Mouse (Mus musculus): Measurements from ENCODE around the gene Olfr809. TPM values are rescaled to one million over a fixed set of nuclear protein-coding genes. Genes with fewer than 3 reads are reported as not detected.

Gene Olfr809
- polyA plus RNA-seq (2015; fragmentation: Nextera tagmentation; extraction: Ambion mirVana) = not detected in 2 replicates

DNA sequence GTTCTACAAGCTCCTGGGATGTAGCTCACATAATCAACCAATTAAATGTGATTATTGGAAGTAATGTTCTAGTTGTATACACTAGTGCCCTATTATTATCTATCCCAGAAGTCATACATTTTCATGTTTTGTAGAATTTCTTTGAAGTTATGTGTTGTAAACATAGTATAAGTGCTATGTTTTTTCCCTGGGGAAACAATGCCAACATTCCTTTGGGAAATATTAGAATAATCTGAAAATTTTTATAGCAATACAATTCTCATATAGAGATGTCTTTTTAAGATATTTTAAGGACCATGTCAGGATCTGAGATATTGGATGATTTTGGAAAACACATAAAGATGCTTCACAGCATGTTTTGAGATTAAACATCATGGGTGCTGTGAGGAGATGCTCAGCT lies at the start of gene Olfr809:
TSS of gene Olfr809 (plus strand) at position 301 of the 400 bp plus-strand sequence.
- Histone ChIP-seq H3K36me3 (ENCODE audit: insufficient read depth, low read length) (no peaks in the 10 kb centered on the region), H3K9ac (ENCODE audit: low read depth, low read length) (no peak within 1 kb of the TSS), H3K27me3 (ENCODE audit: insufficient read depth, low read length) (no peaks in the 10 kb centered on the region), H3K4me1 (replicated peaks; ENCODE audit: insufficient read depth, low read length) (no peaks in the 10 kb centered on the region), H3K27ac (no peak within 1 kb of the TSS), H3K9me3 (replicated peaks; ENCODE audit: low read length) (no peaks in the 10 kb centered on the region), H3K4me3 (replicated peaks; ENCODE audit: low read depth, low read length) (no peak within 1 kb of the TSS), H3K4me2 (ENCODE audit: low read length) (no peak within 1 kb of the TSS)
- no peak for ATAC-seq (replicated peaks; ENCODE audit: low FRiP score, low read depth)
- DNase-seq (ENCODE audit: low spot score) = no peak
- no peak for TF ChIP-seq CTCF (IDR thresholded peaks at IDR 0.05; ENCODE audit: low read depth)

GRCm38 (mm10) chr10:129729275-129729674 lies 45.2 kb upstream of the Olfr809 start, which contains the start of gene Olfr805:
TSS of gene Olfr805 (minus strand) at chr10:129729375.
- no peak within 1 kb of the TSS for H3K9ac ChIP-seq (ENCODE audit: low read depth, low read length)
- H3K4me3 ChIP-seq (replicated peaks; ENCODE audit: low read depth, low read length) = no peak within 1 kb of the TSS
- no peak within 1 kb of the TSS for H3K27ac ChIP-seq
- no peak for TF ChIP-seq CTCF (IDR thresholded peaks at IDR 0.05; ENCODE audit: low read depth)
- ATAC-seq (replicated peaks; ENCODE audit: low FRiP score, low read depth) = no peak
- DNase-seq (ENCODE audit: low spot score) = no peak
- WGBS = 94% methylated on average over 2 of the region's 2 CpGs
- no peaks in the 10 kb centered on the region for H3K9me3 ChIP-seq (replicated peaks; ENCODE audit: low read length)
- H3K36me3 ChIP-seq (ENCODE audit: insufficient read depth, low read length) = no peaks in the 10 kb centered on the region
- no peaks in the 10 kb centered on the region for H3K27me3 ChIP-seq (ENCODE audit: insufficient read depth, low read length)
- H3K4me1 ChIP-seq (replicated peaks; ENCODE audit: insufficient read depth, low read length) = no peaks in the 10 kb centered on the region
- no peak within 1 kb of the TSS for H3K4me2 ChIP-seq (ENCODE audit: low read length)

DNA sequence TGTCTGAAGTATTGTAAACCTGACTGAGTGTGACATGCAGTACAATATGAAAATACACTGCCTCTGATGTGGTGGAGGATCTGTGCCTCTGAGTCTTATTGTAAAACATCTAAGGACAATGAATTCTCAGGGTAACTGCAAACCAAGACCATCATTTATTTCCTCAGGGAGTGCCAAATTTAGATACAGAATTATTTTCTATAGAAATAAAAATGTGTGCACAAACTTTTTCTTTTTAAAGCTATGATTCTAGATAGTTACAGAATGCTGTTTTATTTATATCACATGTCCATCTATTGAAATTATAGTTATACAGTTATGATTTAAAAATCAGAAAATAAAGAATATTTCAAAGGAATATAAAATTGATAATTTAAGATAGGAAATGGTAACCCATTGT lies 32.6 kb upstream of the Olfr809 start, which contains the start of gene Olfr806:
TSS of gene Olfr806 (minus strand) at position 101 of the 400 bp plus-strand sequence.
- no peak for ATAC-seq (replicated peaks; ENCODE audit: low FRiP score, low read depth)
- no peak for TF ChIP-seq CTCF (IDR thresholded peaks at IDR 0.05; ENCODE audit: low read depth)
- H3K9ac ChIP-seq (ENCODE audit: low read depth, low read length) = no peak within 1 kb of the TSS

GRCm38 (mm10) chr10:129757693-129758092 lies 16.7 kb upstream of the Olfr809 start, which contains the start of gene Olfr807:
TSS of gene Olfr807 (minus strand) at chr10:129757793.
- Histone ChIP-seq H3K9me3 (replicated peaks; ENCODE audit: low read length) (no peaks in the 10 kb centered on the region), H3K27me3 (ENCODE audit: insufficient read depth, low read length) (no peaks in the 10 kb centered on the region), H3K4me2 (ENCODE audit: low read length) (no peak within 1 kb of the TSS), H3K4me3 (replicated peaks; ENCODE audit: low read depth, low read length) (no peak within 1 kb of the TSS), H3K27ac (no peak within 1 kb of the TSS), H3K4me1 (replicated peaks; ENCODE audit: insufficient read depth, low read length) (no peaks in the 10 kb centered on the region), H3K9ac (ENCODE audit: low read depth, low read length) (no peak within 1 kb of the TSS), H3K36me3 (ENCODE audit: insufficient read depth, low read length) (no peaks in the 10 kb centered on the region)
- TF ChIP-seq CTCF (IDR thresholded peaks at IDR 0.05; ENCODE audit: low read depth) = no peak
- DNase-seq (ENCODE audit: low spot score) (no peak), ATAC-seq (replicated peaks; ENCODE audit: low FRiP score, low read depth) (no peak)
- WGBS = 98% methylated on average over 1 of the region's 1 CpGs

More for the DNA sequence above, 32.6 kb upstream of the Olfr809 start, which contains the start of gene Olfr806:
- Histone ChIP-seq H3K4me1 (replicated peaks; ENCODE audit: insufficient read depth, low read length) (no peaks in the 10 kb centered on the region), H3K36me3 (ENCODE audit: insufficient read depth, low read length) (no peaks in the 10 kb centered on the region), H3K4me3 (replicated peaks; ENCODE audit: low read depth, low read length) (no peak within 1 kb of the TSS), H3K27me3 (ENCODE audit: insufficient read depth, low read length) (no peaks in the 10 kb centered on the region), H3K27ac (no peak within 1 kb of the TSS), H3K9me3 (replicated peaks; ENCODE audit: low read length) (no peaks in the 10 kb centered on the region), H3K4me2 (ENCODE audit: low read length) (no peak within 1 kb of the TSS)
- no peak for DNase-seq (ENCODE audit: low spot score)

- DNase-seq (ENCODE audit: low spot score) = no peak
- H3K4me2 ChIP-seq (ENCODE audit: low read length) = no peak within 1 kb of the TSS
- no peaks in the 10 kb centered on the region for H3K9me3 ChIP-seq (replicated peaks; ENCODE audit: low read length)
- no peaks in the 10 kb centered on the region for H3K4me1 ChIP-seq (replicated peaks; ENCODE audit: insufficient read depth, low read length)
- H3K4me3 ChIP-seq (replicated peaks; ENCODE audit: low read depth, low read length) = no peak within 1 kb of the TSS
- no peaks in the 10 kb centered on the region for H3K36me3 ChIP-seq (ENCODE audit: insufficient read depth, low read length)
- no peak for ATAC-seq (replicated peaks; ENCODE audit: low FRiP score, low read depth)
- TF ChIP-seq CTCF (IDR thresholded peaks at IDR 0.05; ENCODE audit: low read depth) = no peak
- H3K9ac ChIP-seq (ENCODE audit: low read depth, low read length) = no peak within 1 kb of the TSS
- H3K27me3 ChIP-seq (ENCODE audit: insufficient read depth, low read length) = no peaks in the 10 kb centered on the region
- H3K27ac ChIP-seq = no peak within 1 kb of the TSS
- 86% methylated on average over 1 of the region's 1 CpGs for WGBS
Observed at GRCm38 (mm10) chr10:129765182-129765581, 9.3 kb upstream of the Olfr809 start, which contains the start of gene Olfr808. TSS of gene Olfr808 (plus strand) at chr10:129765482.

GRCm38 (mm10) chr10:129778123-129778522 lies 3.7 kb downstream of the Olfr809 start:
- H3K36me3 ChIP-seq (ENCODE audit: insufficient read depth, low read length) = no peaks in the 10 kb centered on the region
- H3K4me3 ChIP-seq (replicated peaks; ENCODE audit: low read depth, low read length) = no peak overlapping the region
- no peak overlapping the region for H3K9ac ChIP-seq (ENCODE audit: low read depth, low read length)
- no peak for ATAC-seq (replicated peaks; ENCODE audit: low FRiP score, low read depth)
- H3K9me3 ChIP-seq (replicated peaks; ENCODE audit: low read length) = no peaks in the 10 kb centered on the region
- no peak for DNase-seq (ENCODE audit: low spot score)
- H3K4me1 ChIP-seq (replicated peaks; ENCODE audit: insufficient read depth, low read length) = no peaks in the 10 kb centered on the region
- H3K27ac ChIP-seq = no peak overlapping the region
- no peak for TF ChIP-seq CTCF (IDR thresholded peaks at IDR 0.05; ENCODE audit: low read depth)
- no peak overlapping the region for H3K4me2 ChIP-seq (ENCODE audit: low read length)
- no peaks in the 10 kb centered on the region for H3K27me3 ChIP-seq (ENCODE audit: insufficient read depth, low read length)

GRCm38 (mm10) chr10:129794817-129795216 lies 20.4 kb downstream of the Olfr809 start, which contains the start of gene Olfr810:
TSS of gene Olfr810 (minus strand) at chr10:129794917.
- Histone ChIP-seq H3K27ac (no peak within 1 kb of the TSS), H3K4me1 (replicated peaks; ENCODE audit: insufficient read depth, low read length) (no peaks in the 10 kb centered on the region), H3K9me3 (replicated peaks; ENCODE audit: low read length) (no peaks in the 10 kb centered on the region), H3K4me2 (ENCODE audit: low read length) (no peak within 1 kb of the TSS), H3K36me3 (ENCODE audit: insufficient read depth, low read length) (no peaks in the 10 kb centered on the region), H3K27me3 (ENCODE audit: insufficient read depth, low read length) (no peaks in the 10 kb centered on the region), H3K4me3 (replicated peaks; ENCODE audit: low read depth, low read length) (no peak within 1 kb of the TSS), H3K9ac (ENCODE audit: low read depth, low read length) (no peak within 1 kb of the TSS)
- TF ChIP-seq CTCF (IDR thresholded peaks at IDR 0.05; ENCODE audit: low read depth) = no peak
- no peak for DNase-seq (ENCODE audit: low spot score)
- no peak for ATAC-seq (replicated peaks; ENCODE audit: low FRiP score, low read depth)
